Mouse (Mus musculus): Measurements from ENCODE around the gene Gm28557. TPM values are rescaled to one million over a fixed set of nuclear protein-coding genes. Genes with fewer than 3 reads are reported as not detected.

Gm28557 gene
- 1.4 and 1.7 TPM in 2 replicates for polyA plus RNA-seq (2012; rRNA removed)

GRCm38 (mm10) chr13:67108194-67108820 lies at the start of gene Gm28557:
Gm28557 (minus strand) TSS chr13:67108604.

GRCm38 (mm10) chr13:67121360-67121759 lies 13.0 kb upstream of the Gm28557 start, which contains the start of gene Zfp759:
Zfp759 (plus strand) TSS chr13:67121660.

GRCm38 (mm10) chr13:67116163-67116562 lies 7.8 kb upstream of the Gm28557 start, which contains the start of gene Rslcan18:
Rslcan18 (minus strand) TSS chr13:67116263.

GRCm38 (mm10) chr13:67097876-67098275 lies 10.5 kb downstream of the Gm28557 start, which contains the start of gene Zfp708:
Zfp708 (minus strand) TSS chr13:67097976.

GRCm38 (mm10) chr13:67060786-67061358 lies 47.5 kb downstream of the Gm28557 start, which contains the start of gene Zfp712:
Zfp712 (minus strand) TSS chr13:67061170.

Other genes starting within 250 kb of the Gm28557 start
- gene Gm10767, start 203.7 kb downstream of the Gm28557 start, polyA plus RNA-seq (2012; rRNA removed): 4.0 and 4.1 TPM in 2 replicates
- 3.9 and 4.0 TPM in 2 replicates for gene Zfp712, start 47.4 kb downstream of the Gm28557 start, polyA plus RNA-seq (2012; rRNA removed)
- 6.9 and 7.1 TPM in 2 replicates for gene Zfp708, start 10.6 kb downstream of the Gm28557 start, polyA plus RNA-seq (2012; rRNA removed)
- 0.04 and 0.11 TPM in 2 replicates for gene Rslcan18, start 7.7 kb upstream of the Gm28557 start, polyA plus RNA-seq (2012; rRNA removed)
- gene Zfp759, start 13.1 kb upstream of the Gm28557 start, polyA plus RNA-seq (2012; rRNA removed): 3.8 and 4.1 TPM in 2 replicates
- 4.7 and 5.2 TPM in 2 replicates for gene Rsl1, start 64.6 kb upstream of the Gm28557 start, polyA plus RNA-seq (2012; rRNA removed)
- 2.0 TPM in 2 replicates for gene Zfp455, start 85.9 kb upstream of the Gm28557 start, polyA plus RNA-seq (2012; rRNA removed)
- 3.8 and 4.3 TPM in 2 replicates for gene Zfp458, start 169.9 kb upstream of the Gm28557 start, polyA plus RNA-seq (2012; rRNA removed)
- gene Zfp457, start 197.9 kb upstream of the Gm28557 start, polyA plus RNA-seq (2012; rRNA removed): 1.9 and 2.0 TPM in 2 replicates
- 2.2 and 2.3 TPM in 2 replicates for gene Zfp595, start 224.0 kb upstream of the Gm28557 start, polyA plus RNA-seq (2012; rRNA removed)

All from central nervous system, embryonic 18 days (tissue).